Mouse (Mus musculus) liver, embryonic 14.5 days (tissue): ENCODE measurements at regions not wholly inside any gene's neighbourhood (a gene's known extent, or its start where the extent isn't known, plus 50 kb on each side); places are given as distances from the start of the nearest gene placed in this dataset.

ENCODE experiments used
- ATAC-seq: fragments of 200-750 bp; cut with Nextera tagmentation; 2 replicates; pipeline ENCODE4 v1.8.0; 2017; ENCODE audit warnings: moderate number of reproducible peaks, mild to moderate bottlenecking, moderate library complexity; ENCODE audit not compliant: insufficient read depth
- DNase-seq, 3 experiments: peaks; one replicate each; pipeline ENCODE4 v3.0.0-alpha.2; 2012 to 2013; ENCODE audit warnings: low read depth in 3 of 3, low spot score in 3 of 3
- H3K27ac ChIP-seq: fragments of 300-500 bp; sonication (generic); 2 replicates; pipeline ENCODE4 v1.5.1; 2014; ENCODE audit warnings: moderate library complexity, mild to moderate bottlenecking, control low read depth, inconsistent platforms
- H3K27me3 ChIP-seq: fragments of 300-500 bp; sonication (generic); 2 replicates; pipeline ENCODE4 v1.6.1; 2014; ENCODE audit warnings: mild to moderate bottlenecking, low read length, moderate library complexity; ENCODE audit not compliant: control insufficient read depth, insufficient read depth
- H3K36me3 ChIP-seq: fragments of 300-500 bp; sonication (generic); replicated peaks from 2 replicates; pipeline ENCODE4 v1.6.1; 2014; ENCODE audit warnings: low read depth; ENCODE audit not compliant: control insufficient read depth, insufficient read depth
- H3K4me1 ChIP-seq, 2 experiments: fragments of 200-500 bp in 1 of 2; fragments of 300-500 bp in 1 of 2; sonication (generic) in 1 of 2; replicated peaks; 2 replicates each; pipeline ENCODE4 v1.6.1; 2012 to 2014; ENCODE audit warnings: antibody characterized with exemption in 1 of 2, inconsistent platforms in 1 of 2, low read length in 1 of 2; ENCODE audit not compliant: control insufficient read depth in 2 of 2, insufficient read depth in 2 of 2
- H3K4me2 ChIP-seq: fragments of 300-500 bp; sonication (generic); 2 replicates; pipeline ENCODE4 v1.6.1; 2014; ENCODE audit warnings: low read depth, mild to moderate bottlenecking, control low read depth, moderate library complexity
- H3K4me3 ChIP-seq, 2 experiments: fragments of 200-500 bp in 1 of 2; fragments of 300-500 bp in 1 of 2; sonication (generic) in 1 of 2; 2 replicates each; pipeline ENCODE4 v1.5.1; 2012 to 2014; ENCODE audit warnings: low read depth in 2 of 2, low read length in 2 of 2, mild to moderate bottlenecking in 2 of 2, control low read depth in 1 of 2, inconsistent platforms in 1 of 2, moderate library complexity in 1 of 2; ENCODE audit not compliant: insufficient read depth in 1 of 2
- H3K9ac ChIP-seq: fragments of 300-500 bp; sonication (generic); replicated peaks from 2 replicates; pipeline ENCODE4 v1.6.1; 2014; ENCODE audit warnings: mild to moderate bottlenecking, control low read depth, moderate library complexity
- H3K9me3 ChIP-seq: fragments of 300-500 bp; sonication (generic); 2 replicates; pipeline ENCODE4 v1.6.1; 2016; ENCODE audit warnings: low read length, mixed read lengths; ENCODE audit not compliant: control insufficient read depth
- CTCF ChIP-seq: IDR thresholded peaks from 2 replicates; pipeline ENCODE4 v1.5.1; 2016; ENCODE audit warnings: antibody characterized with exemption, low read depth, control low read depth
- EP300 ChIP-seq: IDR thresholded peaks from 2 replicates; pipeline ENCODE4 v1.6.1; 2016; ENCODE audit warnings: antibody characterized with exemption, low read depth
- WGBS: fragments of 180-500 bp; shearing (Covaris S2); extraction: QIAGEN DNeasy Blood & Tissue Kit; methylation state at CpG from one replicate; pipeline ENCODE4 v1.1.7; 2014; ENCODE audit not compliant: insufficient replicate concordance; 5-methylcytosine and 5-hydroxymethylcytosine counted together

DNA sequence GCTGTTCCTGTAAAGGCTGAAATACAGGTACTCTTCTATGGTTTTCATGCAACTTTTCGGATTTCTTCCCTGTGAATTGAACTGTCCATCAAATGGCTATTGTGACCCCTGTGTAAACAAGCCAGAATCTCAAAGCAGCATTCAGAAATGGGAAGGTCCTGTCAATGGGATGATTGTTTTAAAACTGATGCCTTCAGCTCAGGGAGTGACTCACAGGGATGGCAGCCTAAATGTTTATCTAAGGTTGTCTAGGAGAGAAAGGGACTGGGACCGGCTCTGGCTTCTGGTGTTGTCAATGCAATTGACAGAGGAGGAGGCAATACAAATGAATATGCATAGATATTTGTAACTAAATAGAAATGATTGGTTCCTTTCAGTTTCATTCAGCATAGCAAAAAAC is 421.3 kb downstream of the Epha4 start:
- no peak for TF ChIP-seq CTCF
- no peak for TF ChIP-seq EP300

DNA sequence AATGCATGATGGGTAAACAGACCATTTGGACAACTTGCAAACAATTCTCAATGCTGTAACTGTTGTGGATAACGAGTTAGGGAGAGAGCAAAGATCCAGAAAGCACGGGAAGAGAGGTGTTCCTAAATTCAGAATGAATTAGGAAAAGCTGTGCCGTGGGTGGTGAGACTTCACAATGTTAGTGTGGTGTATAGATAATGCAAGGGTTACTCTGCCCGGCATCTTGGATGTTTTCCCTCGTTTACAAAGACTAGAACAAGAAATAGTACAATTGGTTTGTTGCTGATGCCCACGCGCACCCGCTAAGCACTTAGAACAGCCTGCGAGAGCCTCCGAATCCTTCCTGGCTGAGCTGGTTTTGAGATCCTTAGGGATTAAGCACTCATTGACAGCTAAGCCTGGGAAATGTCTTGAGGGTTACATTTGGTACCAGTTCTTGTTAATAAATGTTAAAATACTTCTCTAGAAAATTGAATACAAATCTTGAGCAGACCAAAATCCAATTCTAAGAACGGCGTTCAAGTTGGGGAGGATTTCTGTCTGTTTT is 413.1 kb downstream of the Epha4 start:
- Histone ChIP-seq H3K4me2 (no peak overlapping the region), H3K9me3 (no peaks in the 10 kb centered on the region), H3K27me3 (no peaks in the 10 kb centered on the region), H3K4me1 (no peaks in the 10 kb centered on the region), H3K4me3 (no peak overlapping the region), H3K36me3 (no peaks in the 10 kb centered on the region), H3K27ac (no peak overlapping the region), H3K9ac (no peak overlapping the region)
- TF ChIP-seq EP300 (no peak), CTCF (no peak)
- DNase-seq: no peak
- no peak for ATAC-seq
- 57% methylated on average over 12 of the region's 12 CpGs for WGBS

More for the DNA sequence above, 421.3 kb downstream of the Epha4 start:
- H3K4me2 ChIP-seq: no peak overlapping the region
- no peaks in the 10 kb centered on the region for H3K36me3 ChIP-seq
- no peak overlapping the region for H3K4me3 ChIP-seq
- no peaks in the 10 kb centered on the region for H3K9me3 ChIP-seq
- WGBS: 27% methylated on average over 2 of the region's 2 CpGs
- DNase-seq (no peak), ATAC-seq (no peak)
- no peaks in the 10 kb centered on the region for H3K4me1 ChIP-seq
- no peaks in the 10 kb centered on the region for H3K27me3 ChIP-seq
- H3K9ac ChIP-seq: no peak overlapping the region
- H3K27ac ChIP-seq: no peak overlapping the region

DNA sequence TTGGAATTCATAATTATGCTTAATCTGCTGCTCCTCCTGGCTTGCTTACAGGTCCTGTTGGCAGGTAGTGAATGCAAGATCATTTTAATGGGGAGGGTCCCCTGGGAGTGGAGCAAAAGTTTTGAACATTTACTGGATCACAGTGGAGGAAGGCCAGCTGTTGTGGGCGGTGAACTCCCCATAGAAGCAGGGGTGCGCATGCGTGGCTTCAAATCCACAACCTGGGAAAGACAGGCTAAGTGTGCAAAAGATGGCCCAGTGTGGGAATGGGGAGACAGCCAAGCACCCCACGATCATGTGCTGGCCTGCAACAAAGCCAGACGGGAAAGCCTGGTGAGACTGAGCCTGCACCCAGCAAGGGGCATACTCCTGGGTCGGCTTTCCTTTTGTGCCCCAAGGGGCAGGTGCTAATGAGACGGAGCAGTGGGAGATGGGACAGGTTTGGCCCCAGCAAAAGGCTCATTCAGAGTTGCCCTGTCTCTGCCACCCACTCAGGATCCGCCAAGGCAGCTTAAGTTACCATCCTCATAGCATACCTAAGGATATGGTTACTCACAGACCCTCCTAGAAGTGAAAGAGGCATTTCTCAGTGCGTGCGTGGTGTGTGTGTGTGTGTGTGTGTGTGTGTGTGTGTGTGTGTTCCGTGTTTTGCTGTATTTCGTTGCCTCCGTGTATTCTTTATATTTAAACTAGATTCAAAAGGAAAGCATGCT is 412.3 kb downstream of the Epha4 start:
- Histone ChIP-seq H3K4me1 (no peaks in the 10 kb centered on the region), H3K4me2 (no peak overlapping the region), H3K4me3 (no peak overlapping the region), H3K9ac (no peak overlapping the region), H3K27ac (no peak overlapping the region), H3K36me3 (no peaks in the 10 kb centered on the region), H3K27me3 (no peaks in the 10 kb centered on the region), H3K9me3 (no peaks in the 10 kb centered on the region)
- ATAC-seq: no peak
- TF ChIP-seq CTCF (no peak), EP300 (no peak)
- DNase-seq: no peak
- 53% methylated on average over 13 of the region's 13 CpGs for WGBS

DNA sequence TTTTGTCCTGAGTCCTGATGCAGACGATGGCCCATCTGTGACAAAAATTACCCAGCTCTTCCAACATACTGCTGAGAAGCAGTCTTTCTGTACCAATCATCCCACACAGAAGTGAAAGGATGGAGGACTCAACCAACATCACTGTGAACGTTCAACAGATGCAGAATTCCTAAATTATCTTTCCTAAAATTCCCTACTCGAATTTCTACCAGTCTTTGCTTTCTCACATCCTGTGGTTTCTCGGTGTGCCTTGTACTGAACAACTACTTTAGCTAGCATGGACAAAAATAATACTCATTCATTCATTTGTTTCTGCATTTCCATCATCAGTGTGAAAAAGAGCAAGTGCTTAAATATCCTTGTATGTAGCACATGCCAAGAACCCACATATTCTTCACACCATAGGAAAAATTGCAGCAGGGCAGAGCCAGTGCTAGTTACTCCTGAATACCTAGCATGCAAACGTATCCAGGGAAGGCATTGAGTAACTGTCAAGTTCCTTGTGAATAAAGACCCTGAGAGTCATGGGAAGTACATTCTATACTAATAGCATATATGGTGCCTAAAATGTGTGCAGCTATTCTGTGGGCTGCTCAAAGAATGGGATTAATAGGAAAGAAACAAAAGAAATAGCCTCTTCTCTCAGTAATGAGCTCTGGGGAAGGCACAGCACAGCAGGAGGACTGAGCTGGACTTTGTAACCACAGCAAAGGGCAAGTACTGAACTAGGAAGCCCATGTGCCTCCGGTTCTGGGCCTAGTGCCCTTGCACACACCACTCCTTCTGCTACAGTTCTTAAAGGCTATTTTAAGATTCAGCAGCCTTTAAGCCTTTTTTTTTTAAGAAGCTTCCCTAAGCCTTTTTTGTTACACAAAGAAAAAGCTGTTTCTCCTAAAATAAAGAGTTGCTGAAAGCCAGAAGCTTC is 404.8 kb downstream of the Epha4 start:
- H3K4me1 ChIP-seq: no peaks in the 10 kb centered on the region
- DNase-seq (no peak), ATAC-seq (no peak)
- no peak overlapping the region for H3K9ac ChIP-seq
- no peak overlapping the region for H3K4me3 ChIP-seq
- H3K9me3 ChIP-seq: no peaks in the 10 kb centered on the region
- H3K27ac ChIP-seq: no peak overlapping the region
- WGBS: 39% methylated on average over 6 of the region's 6 CpGs
- no peaks in the 10 kb centered on the region for H3K27me3 ChIP-seq
- no peaks in the 10 kb centered on the region for H3K36me3 ChIP-seq
- no peak overlapping the region for H3K4me2 ChIP-seq
- TF ChIP-seq EP300 (no peak), CTCF (no peak)

DNA sequence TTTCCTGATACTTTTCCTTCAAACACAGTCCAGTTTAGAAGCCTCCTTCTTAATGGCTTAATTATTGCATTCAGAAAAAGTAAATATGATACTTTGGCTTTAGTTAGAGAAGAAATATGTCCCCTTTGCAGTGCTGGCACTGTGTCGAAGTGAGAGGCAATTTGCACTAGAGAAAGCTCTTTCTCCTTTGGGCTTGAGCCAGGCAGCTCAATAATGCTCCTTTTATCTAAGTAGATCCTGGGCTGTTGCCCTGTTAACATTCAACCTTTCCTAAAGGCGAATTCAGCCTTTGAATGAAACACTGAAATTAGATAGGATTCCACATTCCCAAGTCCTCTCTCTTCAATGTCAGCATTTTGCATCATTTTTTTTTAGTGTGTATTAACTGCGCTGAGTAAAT is 386.5 kb downstream of the Epha4 start:
- DNase-seq (no peak), ATAC-seq (no peak)
- Histone ChIP-seq H3K9me3 (no peaks in the 10 kb centered on the region), H3K4me1 (no peaks in the 10 kb centered on the region), H3K27me3 (no peaks in the 10 kb centered on the region), H3K27ac (no peak overlapping the region), H3K36me3 (no peaks in the 10 kb centered on the region), H3K9ac (no peak overlapping the region), H3K4me3 (no peak overlapping the region), H3K4me2 (no peak overlapping the region)
- 46% methylated on average over 3 of the region's 3 CpGs for WGBS
- TF ChIP-seq EP300 (no peak), CTCF (no peak)
